Mouse (Mus musculus): ENCODE data around the gene Atxn2. TPM values are rescaled to one million over a fixed set of nuclear protein-coding genes. Genes with fewer than 3 reads are reported as not detected.
A peak's percentile ranks its signal among the peaks of the same experiment; 100 is the strongest.

Atxn2 gene
- total RNA-seq, 1 experiment = 58.0 TPM

GRCm38 (mm10) chr5:121766038-121766773 lies 55.1 kb downstream of the Atxn2 start:
- Histone ChIP-seq H3K36me3 (ENCODE audit: control insufficient read depth, insufficient read depth, low read length, poor library complexity, severe bottlenecking) (no peaks in the 10 kb centered on the region), H3K9ac (ENCODE audit: insufficient read depth, low read depth, low read length, poor library complexity, severe bottlenecking) (no peak overlapping the region), H3K4me1 (ENCODE audit: control insufficient read depth in 2 of 2, insufficient read depth in 2 of 2, low read length in 2 of 2, poor library complexity in 1 of 2) (peaks cover 0 to 2% of the 10 kb centered on the region in 2 experiments; a peak in 1 of 4 replicates), H3K4me3 (ENCODE audit: insufficient read depth in 1 of 2, low read depth in 1 of 2, low read length in 2 of 2, poor library complexity in 1 of 2, severe bottlenecking in 1 of 2) (no peak overlapping the region), H3K27ac (ENCODE audit: insufficient read depth, low read depth, low read length, poor library complexity, severe bottlenecking) (no peak overlapping the region), H3K9me3 (ENCODE audit: control insufficient read depth, insufficient read depth, low read depth, low read length) (no peaks in the 10 kb centered on the region)
- in situ Hi-C loops (cut with MboI; ENCODE audit: low sequenced_read_pairs in 2 of 2, unreplicated experiment in 2 of 2) = no loop called here
- peak; percentile 6 for DNase-seq (ENCODE audit: low read depth, low spot score)
- TF ChIP-seq HCFC1 (IDR thresholded peaks at IDR 0.05; ENCODE audit: borderline replicate concordance, insufficient read depth, low read length) (no peak), MAFK (IDR thresholded peaks at IDR 0.05; ENCODE audit: insufficient read depth, low read depth, low read length) (no peak), CHD2 (IDR thresholded peaks at IDR 0.05; ENCODE audit: low read depth, low read length) (no peak), ZNF384 (IDR thresholded peaks at IDR 0.05; ENCODE audit: low read depth, low read length) (no peak), ZC3H11A (IDR thresholded peaks at IDR 0.05; ENCODE audit: borderline replicate concordance, low read depth, low read length) (no peak)

- H3K9ac ChIP-seq (ENCODE audit: insufficient read depth, low read depth, low read length, poor library complexity, severe bottlenecking) = no peak overlapping the region
- no peaks in the 10 kb centered on the region for H3K9me3 ChIP-seq (ENCODE audit: control insufficient read depth, insufficient read depth, low read depth, low read length)
- no peak overlapping the region for H3K4me3 ChIP-seq (ENCODE audit: insufficient read depth in 1 of 2, low read depth in 1 of 2, low read length in 2 of 2, poor library complexity in 1 of 2, severe bottlenecking in 1 of 2)
- no peak for DNase-seq (ENCODE audit: low read depth, low spot score)
- peaks cover 5% of the 10 kb centered on the region; the same call in 1 of the 2 replicates for H3K36me3 ChIP-seq (ENCODE audit: control insufficient read depth, insufficient read depth, low read length, poor library complexity, severe bottlenecking)
- TF ChIP-seq ZNF384 (IDR thresholded peaks at IDR 0.05; ENCODE audit: low read depth, low read length) = no peak
- TF ChIP-seq ZC3H11A (IDR thresholded peaks at IDR 0.05; ENCODE audit: borderline replicate concordance, low read depth, low read length) = no peak
- no peak for TF ChIP-seq HCFC1 (IDR thresholded peaks at IDR 0.05; ENCODE audit: borderline replicate concordance, insufficient read depth, low read length)
- TF ChIP-seq MAFK (IDR thresholded peaks at IDR 0.05; ENCODE audit: insufficient read depth, low read depth, low read length) = no peak
- TF ChIP-seq CHD2 (IDR thresholded peaks at IDR 0.05; ENCODE audit: low read depth, low read length) = no peak
- in situ Hi-C loops (cut with MboI; ENCODE audit: low sequenced_read_pairs in 2 of 2, unreplicated experiment in 2 of 2) = no loop called here
- H3K4me1 ChIP-seq (ENCODE audit: control insufficient read depth in 2 of 2, insufficient read depth in 2 of 2, low read length in 2 of 2, poor library complexity in 1 of 2) = peaks cover 0 to 2% of the 10 kb centered on the region in 2 experiments; a peak in 1 of 4 replicates
- H3K27ac ChIP-seq (ENCODE audit: insufficient read depth, low read depth, low read length, poor library complexity, severe bottlenecking) = no peak overlapping the region
Measured at GRCm38 (mm10) chr5:121767564-121767963, 56.4 kb downstream of the Atxn2 start.

GRCm38 (mm10) chr5:121769827-121770226 lies 58.7 kb downstream of the Atxn2 start:
- peaks cover 7% of the 10 kb centered on the region for H3K36me3 ChIP-seq (ENCODE audit: control insufficient read depth, insufficient read depth, low read length, poor library complexity, severe bottlenecking)
- no peaks in the 10 kb centered on the region for H3K9me3 ChIP-seq (ENCODE audit: control insufficient read depth, insufficient read depth, low read depth, low read length)
- H3K27ac ChIP-seq (ENCODE audit: insufficient read depth, low read depth, low read length, poor library complexity, severe bottlenecking) = no peak overlapping the region
- peaks cover 0 to 2% of the 10 kb centered on the region in 2 experiments; a peak in 1 of 4 replicates for H3K4me1 ChIP-seq (ENCODE audit: control insufficient read depth in 2 of 2, insufficient read depth in 2 of 2, low read length in 2 of 2, poor library complexity in 1 of 2)
- TF ChIP-seq HCFC1 (IDR thresholded peaks at IDR 0.05; ENCODE audit: borderline replicate concordance, insufficient read depth, low read length) (no peak), MAFK (IDR thresholded peaks at IDR 0.05; ENCODE audit: insufficient read depth, low read depth, low read length) (no peak), ZNF384 (IDR thresholded peaks at IDR 0.05; ENCODE audit: low read depth, low read length) (no peak), CHD2 (IDR thresholded peaks at IDR 0.05; ENCODE audit: low read depth, low read length) (no peak), ZC3H11A (IDR thresholded peaks at IDR 0.05; ENCODE audit: borderline replicate concordance, low read depth, low read length) (no peak)
- H3K9ac ChIP-seq (ENCODE audit: insufficient read depth, low read depth, low read length, poor library complexity, severe bottlenecking) = no peak overlapping the region
- H3K4me3 ChIP-seq (ENCODE audit: insufficient read depth in 1 of 2, low read depth in 1 of 2, low read length in 2 of 2, poor library complexity in 1 of 2, severe bottlenecking in 1 of 2) = no peak overlapping the region
- in situ Hi-C loops (cut with MboI; ENCODE audit: low sequenced_read_pairs in 2 of 2, unreplicated experiment in 2 of 2) = no loop called here
- DNase-seq (ENCODE audit: low read depth, low spot score) = no peak

GRCm38 (mm10) chr5:121771611-121772010 lies 60.5 kb downstream of the Atxn2 start:
- TF ChIP-seq CHD2 (IDR thresholded peaks at IDR 0.05; ENCODE audit: low read depth, low read length) (no peak), ZC3H11A (IDR thresholded peaks at IDR 0.05; ENCODE audit: borderline replicate concordance, low read depth, low read length) (no peak), HCFC1 (IDR thresholded peaks at IDR 0.05; ENCODE audit: borderline replicate concordance, insufficient read depth, low read length) (no peak)

More at GRCm38 (mm10) chr5:121771611-121772010, 60.5 kb downstream of the Atxn2 start:
- in situ Hi-C loops (cut with MboI; ENCODE audit: low sequenced_read_pairs in 2 of 2, unreplicated experiment in 2 of 2) = no loop called here
- Histone ChIP-seq H3K36me3 (ENCODE audit: control insufficient read depth, insufficient read depth, low read length, poor library complexity, severe bottlenecking) (peaks cover 10% of the 10 kb centered on the region), H3K9me3 (ENCODE audit: control insufficient read depth, insufficient read depth, low read depth, low read length) (no peaks in the 10 kb centered on the region), H3K27ac (ENCODE audit: insufficient read depth, low read depth, low read length, poor library complexity, severe bottlenecking) (no peak overlapping the region), H3K4me1 (ENCODE audit: control insufficient read depth in 2 of 2, insufficient read depth in 2 of 2, low read length in 2 of 2, poor library complexity in 1 of 2) (peaks cover 0 to 2% of the 10 kb centered on the region in 2 experiments; a peak in 1 of 4 replicates), H3K9ac (ENCODE audit: insufficient read depth, low read depth, low read length, poor library complexity, severe bottlenecking) (no peak overlapping the region), H3K4me3 (ENCODE audit: insufficient read depth in 1 of 2, low read depth in 1 of 2, low read length in 2 of 2, poor library complexity in 1 of 2, severe bottlenecking in 1 of 2) (no peak overlapping the region)
- no peak for DNase-seq (ENCODE audit: low read depth, low spot score)
